Mouse (Mus musculus): ENCODE results near the gene Ddah1. TPM values are rescaled to one million over a fixed set of nuclear protein-coding genes. Genes with fewer than 3 reads are reported as not detected.

Ddah1 gene
- polyA plus RNA-seq, 1 experiment from 2014 or later = 28.0 TPM

GRCm38 (mm10) chr3:145736562-145736961, 21.9 kb upstream of the Ddah1 start:
- no peak for DNase-seq (ENCODE audit: low spot score)
- H3K27ac ChIP-seq (replicated peaks; ENCODE audit: low read depth, low read length) = no peak overlapping the region
- no peak overlapping the region for H3K4me2 ChIP-seq (ENCODE audit: low read depth, low read length)
- H3K4me1 ChIP-seq (ENCODE audit: control insufficient read depth, insufficient read depth, low read length) = no peaks in the 10 kb centered on the region
- H3K27me3 ChIP-seq (ENCODE audit: control insufficient read depth, insufficient read depth, low read length) = no peaks in the 10 kb centered on the region
- H3K9ac ChIP-seq (replicated peaks; ENCODE audit: low read length) = no peak overlapping the region
- H3K9me3 ChIP-seq (replicated peaks; ENCODE audit: control insufficient read depth, low read length) = no peaks in the 10 kb centered on the region
- WGBS = 73% methylated on average over 5 of the region's 5 CpGs
- H3K4me3 ChIP-seq (ENCODE audit: low read depth, low read length) = no peak overlapping the region
- ATAC-seq (replicated peaks; ENCODE audit: insufficient number of reproducible peaks, low FRiP score, low TSS enrichment, low read depth) = no peak
- H3K36me3 ChIP-seq (replicated peaks; ENCODE audit: control insufficient read depth, insufficient read depth, low read depth, low read length) = no peaks in the 10 kb centered on the region

GRCm38 (mm10) chr3:145738662-145739061, 19.8 kb upstream of the Ddah1 start:
- no peak overlapping the region for H3K9ac ChIP-seq (replicated peaks; ENCODE audit: low read length)
- H3K36me3 ChIP-seq (replicated peaks; ENCODE audit: control insufficient read depth, insufficient read depth, low read depth, low read length) = no peaks in the 10 kb centered on the region
- H3K27ac ChIP-seq (replicated peaks; ENCODE audit: low read depth, low read length) = no peak overlapping the region
- H3K4me1 ChIP-seq (ENCODE audit: control insufficient read depth, insufficient read depth, low read length) = no peaks in the 10 kb centered on the region
- H3K9me3 ChIP-seq (replicated peaks; ENCODE audit: control insufficient read depth, low read length) = no peaks in the 10 kb centered on the region
- ATAC-seq (replicated peaks; ENCODE audit: insufficient number of reproducible peaks, low FRiP score, low TSS enrichment, low read depth) = no peak
- H3K27me3 ChIP-seq (ENCODE audit: control insufficient read depth, insufficient read depth, low read length) = no peaks in the 10 kb centered on the region
- no peak overlapping the region for H3K4me2 ChIP-seq (ENCODE audit: low read depth, low read length)
- H3K4me3 ChIP-seq (ENCODE audit: low read depth, low read length) = no peak overlapping the region
- no peak for DNase-seq (ENCODE audit: low spot score)
- 76% methylated on average over 14 of the region's 14 CpGs for WGBS

- WGBS = 61% methylated on average over 7 of the region's 7 CpGs
- Histone ChIP-seq H3K4me2 (ENCODE audit: low read depth, low read length) (no peak overlapping the region), H3K27ac (replicated peaks; ENCODE audit: low read depth, low read length) (no peak overlapping the region), H3K36me3 (replicated peaks; ENCODE audit: control insufficient read depth, insufficient read depth, low read depth, low read length) (no peaks in the 10 kb centered on the region), H3K9ac (replicated peaks; ENCODE audit: low read length) (no peak overlapping the region), H3K4me1 (ENCODE audit: control insufficient read depth, insufficient read depth, low read length) (no peaks in the 10 kb centered on the region), H3K4me3 (ENCODE audit: low read depth, low read length) (no peak overlapping the region), H3K27me3 (ENCODE audit: control insufficient read depth, insufficient read depth, low read length) (no peaks in the 10 kb centered on the region), H3K9me3 (replicated peaks; ENCODE audit: control insufficient read depth, low read length) (no peaks in the 10 kb centered on the region)
- ATAC-seq (replicated peaks; ENCODE audit: insufficient number of reproducible peaks, low FRiP score, low TSS enrichment, low read depth) (no peak), DNase-seq (ENCODE audit: low spot score) (no peak)
Measured at GRCm38 (mm10) chr3:145739904-145740303, 18.6 kb upstream of the Ddah1 start.

- H3K9ac ChIP-seq (replicated peaks; ENCODE audit: low read length) = no peak overlapping the region
- no peak overlapping the region for H3K27ac ChIP-seq (replicated peaks; ENCODE audit: low read depth, low read length)
- no peak for DNase-seq (ENCODE audit: low spot score)
- no peaks in the 10 kb centered on the region for H3K36me3 ChIP-seq (replicated peaks; ENCODE audit: control insufficient read depth, insufficient read depth, low read depth, low read length)
- no peak overlapping the region for H3K4me3 ChIP-seq (ENCODE audit: low read depth, low read length)
- H3K4me1 ChIP-seq (ENCODE audit: control insufficient read depth, insufficient read depth, low read length) = no peaks in the 10 kb centered on the region
- no peak for ATAC-seq (replicated peaks; ENCODE audit: insufficient number of reproducible peaks, low FRiP score, low TSS enrichment, low read depth)
- H3K27me3 ChIP-seq (ENCODE audit: control insufficient read depth, insufficient read depth, low read length) = no peaks in the 10 kb centered on the region
- WGBS = 57% methylated on average over 9 of the region's 9 CpGs
- no peaks in the 10 kb centered on the region for H3K9me3 ChIP-seq (replicated peaks; ENCODE audit: control insufficient read depth, low read length)
- H3K4me2 ChIP-seq (ENCODE audit: low read depth, low read length) = no peak overlapping the region
Measured at GRCm38 (mm10) chr3:145743050-145743449, 15.4 kb upstream of the Ddah1 start.

GRCm38 (mm10) chr3:145743476-145744027, 14.9 kb upstream of the Ddah1 start:
- H3K27me3 ChIP-seq (ENCODE audit: control insufficient read depth, insufficient read depth, low read length) = no peaks in the 10 kb centered on the region
- H3K36me3 ChIP-seq (replicated peaks; ENCODE audit: control insufficient read depth, insufficient read depth, low read depth, low read length) = no peaks in the 10 kb centered on the region
- ATAC-seq (replicated peaks; ENCODE audit: insufficient number of reproducible peaks, low FRiP score, low TSS enrichment, low read depth) = no peak
- no peaks in the 10 kb centered on the region for H3K9me3 ChIP-seq (replicated peaks; ENCODE audit: control insufficient read depth, low read length)
- no peak for DNase-seq (ENCODE audit: low spot score)
- WGBS = 60% methylated on average over 9 of the region's 9 CpGs
- no peak overlapping the region for H3K4me3 ChIP-seq (ENCODE audit: low read depth, low read length)
- no peak overlapping the region for H3K9ac ChIP-seq (replicated peaks; ENCODE audit: low read length)
- no peak overlapping the region for H3K27ac ChIP-seq (replicated peaks; ENCODE audit: low read depth, low read length)
- no peak overlapping the region for H3K4me2 ChIP-seq (ENCODE audit: low read depth, low read length)
- no peaks in the 10 kb centered on the region for H3K4me1 ChIP-seq (ENCODE audit: control insufficient read depth, insufficient read depth, low read length)

- Histone ChIP-seq H3K9me3 (replicated peaks; ENCODE audit: control insufficient read depth, low read length) (no peaks in the 10 kb centered on the region), H3K4me1 (ENCODE audit: control insufficient read depth, insufficient read depth, low read length) (no peaks in the 10 kb centered on the region), H3K27ac (replicated peaks; ENCODE audit: low read depth, low read length) (no peak overlapping the region), H3K9ac (replicated peaks; ENCODE audit: low read length) (no peak overlapping the region), H3K4me3 (ENCODE audit: low read depth, low read length) (no peak overlapping the region), H3K27me3 (ENCODE audit: control insufficient read depth, insufficient read depth, low read length) (no peaks in the 10 kb centered on the region), H3K4me2 (ENCODE audit: low read depth, low read length) (no peak overlapping the region), H3K36me3 (replicated peaks; ENCODE audit: control insufficient read depth, insufficient read depth, low read depth, low read length) (no peaks in the 10 kb centered on the region)
- WGBS = 81% methylated on average over 1 of the region's 1 CpGs
- no peak for ATAC-seq (replicated peaks; ENCODE audit: insufficient number of reproducible peaks, low FRiP score, low TSS enrichment, low read depth)
- no peak for DNase-seq (ENCODE audit: low spot score)
Measured at GRCm38 (mm10) chr3:145748626-145749025, 9.8 kb upstream of the Ddah1 start.

- DNase-seq (ENCODE audit: low spot score) (no peak), ATAC-seq (replicated peaks; ENCODE audit: insufficient number of reproducible peaks, low FRiP score, low TSS enrichment, low read depth) (no peak)
- no peak overlapping the region for H3K27ac ChIP-seq (replicated peaks; ENCODE audit: low read depth, low read length)
- H3K4me2 ChIP-seq (ENCODE audit: low read depth, low read length) = no peak overlapping the region
- H3K4me3 ChIP-seq (ENCODE audit: low read depth, low read length) = no peak overlapping the region
- peaks cover 2% of the 10 kb centered on the region; the same call in 1 of the 2 replicates for H3K27me3 ChIP-seq (ENCODE audit: control insufficient read depth, insufficient read depth, low read length)
- H3K9me3 ChIP-seq (replicated peaks; ENCODE audit: control insufficient read depth, low read length) = no peaks in the 10 kb centered on the region
- no peaks in the 10 kb centered on the region for H3K36me3 ChIP-seq (replicated peaks; ENCODE audit: control insufficient read depth, insufficient read depth, low read depth, low read length)
- WGBS = 78% methylated on average over 8 of the region's 8 CpGs
- H3K9ac ChIP-seq (replicated peaks; ENCODE audit: low read length) = no peak overlapping the region
- H3K4me1 ChIP-seq (ENCODE audit: control insufficient read depth, insufficient read depth, low read length) = no peaks in the 10 kb centered on the region
Measured at GRCm38 (mm10) chr3:145756457-145756856, 2.0 kb upstream of the Ddah1 start.

GRCm38 (mm10) chr3:145757177-145757576, 1.3 kb upstream of the Ddah1 start:
- H3K27ac ChIP-seq (replicated peaks; ENCODE audit: low read depth, low read length) = no peak overlapping the region
- no peak overlapping the region for H3K9ac ChIP-seq (replicated peaks; ENCODE audit: low read length)
- no peak overlapping the region for H3K4me2 ChIP-seq (ENCODE audit: low read depth, low read length)
- no peaks in the 10 kb centered on the region for H3K4me1 ChIP-seq (ENCODE audit: control insufficient read depth, insufficient read depth, low read length)
- no peak overlapping the region for H3K4me3 ChIP-seq (ENCODE audit: low read depth, low read length)
- peaks cover 2% of the 10 kb centered on the region; the same call in 1 of the 2 replicates for H3K27me3 ChIP-seq (ENCODE audit: control insufficient read depth, insufficient read depth, low read length)
- WGBS = 70% methylated on average over 8 of the region's 8 CpGs
- H3K36me3 ChIP-seq (replicated peaks; ENCODE audit: control insufficient read depth, insufficient read depth, low read depth, low read length) = no peaks in the 10 kb centered on the region
- no peak for ATAC-seq (replicated peaks; ENCODE audit: insufficient number of reproducible peaks, low FRiP score, low TSS enrichment, low read depth)
- no peak for DNase-seq (ENCODE audit: low spot score)
- H3K9me3 ChIP-seq (replicated peaks; ENCODE audit: control insufficient read depth, low read length) = no peaks in the 10 kb centered on the region
